Mouse (Mus musculus): Measurements from ENCODE around the gene Ccnk. TPM values are rescaled to one million over a fixed set of nuclear protein-coding genes. Genes with fewer than 3 reads are reported as not detected.

The Ccnk gene
- polyA plus RNA-seq, 1 experiment from 2014 or later = 3.3 TPM

DNA sequence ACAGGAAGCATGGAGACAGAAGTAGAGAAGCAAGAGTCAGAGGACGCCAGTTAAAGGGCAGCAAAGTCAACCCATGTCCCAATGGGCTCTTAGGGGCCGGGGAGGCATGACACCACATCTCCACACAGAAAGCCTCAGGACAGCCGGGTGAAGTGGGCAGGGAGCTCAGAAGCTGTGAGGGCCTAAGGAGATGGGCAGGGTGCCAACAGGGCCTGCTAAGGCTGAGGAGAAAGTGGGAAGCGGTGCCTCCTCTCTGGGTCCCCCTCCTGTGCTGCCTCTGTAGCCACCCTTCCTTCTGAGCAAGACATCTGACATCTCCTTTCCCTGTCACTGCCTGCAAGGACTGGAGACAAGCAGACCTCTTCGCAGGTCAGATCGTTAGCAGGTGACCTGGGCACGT, 46.4 kb downstream of the Ccnk start:
- H3K4me2 ChIP-seq = no peak overlapping the region
- H3K4me3 ChIP-seq (replicated peaks) = no peak overlapping the region
- WGBS = 77% methylated on average over 7 of the region's 7 CpGs
- no peak overlapping the region for H3K27ac ChIP-seq
- no peak for ATAC-seq (ENCODE audit: insufficient number of reproducible peaks, insufficient read depth, low FRiP score, low TSS enrichment, low read depth)
- H3K9ac ChIP-seq (replicated peaks) = no peak overlapping the region
- H3K4me1 ChIP-seq (replicated peaks) = peaks cover 42% of the 10 kb centered on the region
- H3K9me3 ChIP-seq = no peaks in the 10 kb centered on the region
- H3K36me3 ChIP-seq = no peaks in the 10 kb centered on the region
- H3K27me3 ChIP-seq = peaks cover 15% of the 10 kb centered on the region

DNA sequence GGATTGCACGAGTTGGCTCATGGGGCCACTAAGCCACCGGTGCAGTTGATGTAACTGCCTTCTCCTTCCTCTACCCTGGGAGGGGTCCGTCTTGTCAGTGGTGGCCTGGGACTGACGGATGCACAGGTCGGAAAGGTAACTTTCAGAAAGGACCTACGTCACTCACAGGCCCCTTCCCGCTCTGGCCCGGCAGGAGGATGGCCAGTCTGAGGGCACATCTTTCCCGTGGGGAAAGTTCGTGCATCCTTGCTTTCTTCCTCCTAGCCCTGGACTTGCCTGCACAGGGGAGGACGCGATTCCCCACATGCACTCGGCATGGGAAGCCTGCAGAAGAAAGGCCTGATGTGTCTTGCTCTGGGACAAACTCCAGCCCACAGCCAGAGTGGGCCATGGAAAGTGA, 46.8 kb downstream of the Ccnk start:
- Histone ChIP-seq H3K36me3 (no peaks in the 10 kb centered on the region), H3K9ac (replicated peaks) (no peak overlapping the region), H3K27me3 (peaks cover 15% of the 10 kb centered on the region), H3K4me3 (replicated peaks) (no peak overlapping the region), H3K4me1 (replicated peaks) (peaks cover 43% of the 10 kb centered on the region), H3K27ac (no peak overlapping the region), H3K9me3 (no peaks in the 10 kb centered on the region), H3K4me2 (no peak overlapping the region)
- WGBS = 79% methylated on average over 13 of the region's 13 CpGs
- ATAC-seq (ENCODE audit: insufficient number of reproducible peaks, insufficient read depth, low FRiP score, low TSS enrichment, low read depth) = no peak

DNA sequence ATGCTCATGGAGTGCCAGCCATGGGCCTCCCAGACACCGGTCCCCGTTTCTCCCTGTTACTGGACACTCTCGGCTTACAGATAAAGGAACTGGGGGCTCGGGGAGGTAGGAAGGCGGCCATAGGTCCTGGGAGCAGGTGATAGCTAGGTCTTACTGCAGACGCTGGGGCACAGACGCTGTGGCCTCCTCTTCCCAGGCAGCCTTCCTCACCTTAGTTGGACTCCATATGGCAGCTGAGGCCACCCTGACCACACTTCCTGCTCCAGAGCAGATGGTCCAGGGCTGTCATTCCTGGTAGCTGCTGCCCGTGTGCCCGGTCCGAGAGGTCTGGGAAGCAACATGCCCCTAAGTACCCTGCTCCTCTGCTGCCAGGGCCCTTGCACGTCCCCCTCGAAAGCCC, 47.6 kb downstream of the Ccnk start:
- Histone ChIP-seq H3K9ac (replicated peaks) (no peak overlapping the region), H3K4me2 (no peak overlapping the region), H3K27ac (no peak overlapping the region), H3K4me1 (replicated peaks) (peaks cover 51% of the 10 kb centered on the region), H3K4me3 (replicated peaks) (no peak overlapping the region), H3K36me3 (no peaks in the 10 kb centered on the region), H3K27me3 (peaks cover 15% of the 10 kb centered on the region), H3K9me3 (no peaks in the 10 kb centered on the region)
- 83% methylated on average over 12 of the region's 12 CpGs for WGBS
- ATAC-seq (ENCODE audit: insufficient number of reproducible peaks, insufficient read depth, low FRiP score, low TSS enrichment, low read depth) = no peak

DNA sequence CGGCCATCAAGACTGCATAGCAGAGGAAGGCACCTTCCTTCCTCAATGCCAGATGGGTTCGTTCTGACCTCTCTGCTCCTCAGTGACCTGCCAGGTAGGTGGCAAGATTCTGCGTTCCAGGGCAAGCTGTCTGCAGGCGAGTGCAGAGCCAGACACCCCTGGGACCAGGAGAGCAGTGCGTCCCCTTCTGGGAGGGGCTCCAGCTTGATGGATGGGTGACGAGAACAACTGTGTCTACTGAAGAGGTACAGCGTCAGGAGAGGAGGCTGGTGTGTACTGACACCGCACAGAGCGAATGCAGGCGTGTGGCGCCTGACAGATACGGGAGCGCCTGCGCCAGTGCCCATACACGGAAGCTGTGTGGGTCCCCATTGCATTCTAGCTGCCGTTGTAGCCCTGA, 48.1 kb downstream of the Ccnk start:
- ATAC-seq (ENCODE audit: insufficient number of reproducible peaks, insufficient read depth, low FRiP score, low TSS enrichment, low read depth) = no peak
- peaks cover 53% of the 10 kb centered on the region for H3K4me1 ChIP-seq (replicated peaks)
- no peak overlapping the region for H3K27ac ChIP-seq
- H3K9ac ChIP-seq (replicated peaks) = no peak overlapping the region
- no peak overlapping the region for H3K4me3 ChIP-seq (replicated peaks)
- H3K27me3 ChIP-seq = peaks cover 15% of the 10 kb centered on the region
- 83% methylated on average over 16 of the region's 16 CpGs for WGBS
- H3K9me3 ChIP-seq = no peaks in the 10 kb centered on the region
- no peak overlapping the region for H3K4me2 ChIP-seq
- H3K36me3 ChIP-seq = no peaks in the 10 kb centered on the region

DNA sequence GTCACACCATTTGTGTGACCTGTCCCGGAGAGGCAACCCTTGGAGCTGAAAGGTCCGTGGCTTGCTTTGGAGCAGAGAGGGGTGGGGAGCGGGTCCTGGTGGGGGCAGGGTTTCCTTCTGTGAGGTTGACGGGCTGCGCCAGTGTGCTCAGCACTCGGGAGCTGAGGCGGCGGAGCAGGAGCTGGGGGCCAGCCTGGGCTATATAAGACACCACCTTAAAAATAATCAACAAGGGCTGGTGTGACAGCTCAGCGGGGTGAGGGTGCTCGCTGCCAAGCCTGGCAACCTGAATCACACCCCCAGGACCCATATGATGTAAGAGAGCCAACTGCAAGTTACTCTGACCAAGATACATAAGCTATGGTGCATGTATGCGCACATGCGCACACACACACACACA, 50.7 kb downstream of the Ccnk start:
- peaks cover 33% of the 10 kb centered on the region for H3K4me1 ChIP-seq (replicated peaks)
- H3K4me2 ChIP-seq = no peak overlapping the region
- H3K9ac ChIP-seq (replicated peaks) = 0 out of 2 replicates have a peak overlapping the region, but pooled peaks have one; percentile 8
- H3K27ac ChIP-seq = no peak overlapping the region
- H3K27me3 ChIP-seq = peaks cover 13% of the 10 kb centered on the region
- H3K36me3 ChIP-seq = no peaks in the 10 kb centered on the region
- WGBS = 77% methylated on average over 12 of the region's 12 CpGs
- no peak overlapping the region for H3K4me3 ChIP-seq (replicated peaks)
- no peak for ATAC-seq (ENCODE audit: insufficient number of reproducible peaks, insufficient read depth, low FRiP score, low TSS enrichment, low read depth)
- 0 out of 2 replicates have a peak, but pooled peaks cover 4% of the 10 kb centered on the region for H3K9me3 ChIP-seq

DNA sequence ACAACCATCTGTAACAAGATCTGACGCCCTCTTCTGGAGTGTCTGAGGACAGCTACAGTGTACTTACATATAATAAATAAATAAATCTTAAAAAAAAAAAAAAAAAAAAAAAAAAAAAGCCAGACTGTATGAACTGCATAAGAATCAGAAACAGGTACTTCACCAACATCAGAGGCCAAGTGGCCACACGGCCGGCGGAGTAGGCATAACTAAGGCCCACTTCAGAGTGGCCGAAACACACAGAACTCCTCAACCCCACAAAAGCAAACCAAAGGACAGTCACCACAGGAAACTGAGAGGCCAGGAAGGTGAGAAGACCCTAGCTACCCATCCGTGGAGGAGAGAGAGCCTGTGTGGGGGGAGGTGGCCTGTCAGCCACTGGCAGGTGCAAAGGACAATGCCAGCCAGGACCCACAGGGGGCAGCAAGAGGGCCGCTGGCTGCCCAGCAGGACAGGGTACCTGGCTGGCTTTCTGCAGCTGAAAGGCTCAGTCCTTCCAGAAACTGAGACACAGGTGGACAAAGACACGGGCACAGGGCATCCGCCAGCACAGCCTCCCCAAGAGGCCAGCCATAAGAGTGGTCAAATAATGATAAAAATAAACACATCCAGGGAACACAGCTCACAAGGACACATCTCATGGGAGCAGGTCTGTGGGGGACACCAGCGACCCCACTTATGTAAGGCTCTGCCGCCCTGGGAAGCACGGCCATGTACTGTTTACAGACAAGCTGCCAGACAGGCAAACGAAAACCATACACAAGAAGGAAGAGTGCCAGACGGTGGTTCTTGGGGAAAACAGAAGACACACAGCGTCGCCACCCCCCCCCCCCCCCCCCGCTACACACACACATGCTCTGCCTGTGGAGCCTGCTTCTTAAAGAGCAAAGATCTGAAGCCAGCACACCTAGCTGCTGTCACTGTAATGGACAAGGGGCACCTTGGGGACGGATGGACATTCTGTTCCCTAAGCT, 51.7 kb downstream of the Ccnk start:
- H3K4me2 ChIP-seq = no peak overlapping the region
- H3K4me3 ChIP-seq (replicated peaks) = no peak overlapping the region
- no peak overlapping the region for H3K27ac ChIP-seq
- peaks cover 24% of the 10 kb centered on the region for H3K4me1 ChIP-seq (replicated peaks)
- no peak overlapping the region for H3K9ac ChIP-seq (replicated peaks)
- no peaks in the 10 kb centered on the region for H3K36me3 ChIP-seq
- ATAC-seq (ENCODE audit: insufficient number of reproducible peaks, insufficient read depth, low FRiP score, low TSS enrichment, low read depth) = no peak
- WGBS = 61% methylated on average over 16 of the region's 18 CpGs
- H3K27me3 ChIP-seq = peaks cover 23% of the 10 kb centered on the region
- H3K9me3 ChIP-seq = 0 out of 2 replicates have a peak, but pooled peaks cover 4% of the 10 kb centered on the region

DNA sequence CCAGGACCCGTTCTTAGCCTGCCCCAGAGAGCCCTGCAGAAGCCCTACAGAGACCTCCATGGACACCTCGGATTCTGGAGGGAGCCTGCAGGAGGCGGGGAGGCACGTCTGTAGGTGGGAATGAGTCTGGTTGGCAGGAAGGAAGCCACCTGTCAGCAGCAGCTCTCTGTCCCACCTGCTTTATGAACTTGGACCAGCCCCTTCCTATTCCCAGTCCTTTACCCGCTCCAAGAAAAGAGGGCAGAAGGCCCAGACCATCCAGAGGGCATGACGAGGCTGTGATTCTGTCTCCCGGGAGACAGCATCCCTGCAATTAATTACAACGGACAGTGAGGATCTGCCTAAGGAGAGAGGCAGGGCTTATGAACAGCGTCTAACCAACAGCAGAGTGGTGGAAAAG, 52.5 kb downstream of the Ccnk start:
- no peak for ATAC-seq (ENCODE audit: insufficient number of reproducible peaks, insufficient read depth, low FRiP score, low TSS enrichment, low read depth)
- H3K36me3 ChIP-seq = no peaks in the 10 kb centered on the region
- peaks cover 24% of the 10 kb centered on the region for H3K4me1 ChIP-seq (replicated peaks)
- no peak overlapping the region for H3K4me3 ChIP-seq (replicated peaks)
- no peak overlapping the region for H3K4me2 ChIP-seq
- 44% methylated on average over 9 of the region's 9 CpGs for WGBS
- H3K27ac ChIP-seq = no peak overlapping the region
- H3K9ac ChIP-seq (replicated peaks) = no peak overlapping the region
- 0 out of 2 replicates have a peak, but pooled peaks cover 4% of the 10 kb centered on the region for H3K9me3 ChIP-seq
- H3K27me3 ChIP-seq = peaks cover 25% of the 10 kb centered on the region

DNA sequence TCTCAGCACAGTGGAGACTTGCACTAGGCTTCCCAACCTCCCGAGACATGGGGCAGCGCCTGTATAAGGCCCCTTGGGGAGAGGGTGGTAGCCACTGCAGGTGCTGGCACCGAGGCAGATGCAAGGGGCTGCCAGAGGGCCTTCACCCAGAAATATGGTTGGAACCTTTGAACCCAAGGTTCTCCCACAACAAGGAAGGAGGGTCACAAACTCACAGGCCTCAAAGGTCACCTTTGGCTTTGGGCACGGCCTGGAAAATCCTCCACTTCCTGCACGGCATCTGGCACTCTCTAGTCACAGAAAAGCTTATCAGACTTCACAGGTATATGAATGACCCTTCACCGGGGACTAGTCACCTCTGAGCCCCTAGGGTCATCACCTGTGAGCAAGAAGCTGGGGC, 54.4 kb downstream of the Ccnk start:
- no peak for ATAC-seq (ENCODE audit: insufficient number of reproducible peaks, insufficient read depth, low FRiP score, low TSS enrichment, low read depth)
- WGBS = 64% methylated on average over 6 of the region's 6 CpGs

DNA sequence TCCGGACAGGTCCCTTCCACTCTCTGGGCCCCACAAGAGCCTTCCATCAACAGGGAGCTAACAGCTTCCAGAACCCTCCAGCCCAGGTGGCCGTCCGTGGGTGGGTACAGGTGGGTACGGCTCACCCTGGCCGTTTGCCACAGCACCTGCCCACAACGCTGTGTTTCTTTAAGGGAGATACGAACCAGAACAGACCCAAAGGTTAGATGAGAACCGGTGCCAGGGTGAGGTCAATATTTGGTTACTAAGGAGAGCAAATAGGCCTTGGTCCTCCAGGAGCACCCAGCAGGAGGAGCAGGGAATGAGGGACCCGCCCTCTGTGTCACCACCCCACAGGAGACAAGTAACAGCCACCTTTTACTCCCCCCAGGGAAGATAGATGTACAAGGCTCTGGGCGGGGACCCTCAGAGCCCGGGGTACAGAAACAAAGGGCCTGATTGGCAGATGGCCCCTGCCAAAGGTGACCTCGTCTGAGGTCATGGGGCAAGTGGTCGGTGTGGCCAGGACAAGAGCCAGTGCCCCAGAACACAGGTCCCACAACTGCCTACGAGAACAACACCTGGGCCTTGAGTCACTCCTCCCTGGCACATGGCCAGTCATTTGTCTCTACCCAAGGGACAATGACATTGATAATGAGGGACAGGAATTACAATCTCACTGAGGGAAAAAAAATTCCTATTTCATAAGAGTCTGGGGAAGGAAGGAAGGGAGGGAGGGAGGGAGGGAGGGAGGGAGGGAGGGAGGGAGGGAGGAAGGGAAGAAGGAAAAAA, 55.6 kb downstream of the Ccnk start:
- H3K27me3 ChIP-seq = peaks cover 45% of the 10 kb centered on the region
- no peak overlapping the region for H3K4me2 ChIP-seq
- WGBS = 82% methylated on average over 14 of the region's 14 CpGs
- H3K4me1 ChIP-seq (replicated peaks) = peaks cover 23% of the 10 kb centered on the region
- 0 out of 2 replicates have a peak overlapping the region, but pooled peaks have one; percentile 12 for H3K9ac ChIP-seq (replicated peaks)
- no peak overlapping the region for H3K27ac ChIP-seq
- H3K4me3 ChIP-seq (replicated peaks) = no peak overlapping the region
- no peaks in the 10 kb centered on the region for H3K36me3 ChIP-seq
- 0 out of 2 replicates have a peak, but pooled peaks cover 4% of the 10 kb centered on the region for H3K9me3 ChIP-seq
- no peak for ATAC-seq (ENCODE audit: insufficient number of reproducible peaks, insufficient read depth, low FRiP score, low TSS enrichment, low read depth)

More for the DNA sequence above, 54.4 kb downstream of the Ccnk start:
- no peak overlapping the region for H3K27ac ChIP-seq
- 0 out of 2 replicates have a peak, but pooled peaks cover 4% of the 10 kb centered on the region for H3K9me3 ChIP-seq
- no peak overlapping the region for H3K4me2 ChIP-seq
- no peak overlapping the region for H3K9ac ChIP-seq (replicated peaks)
- peaks cover 32% of the 10 kb centered on the region for H3K27me3 ChIP-seq
- no peak overlapping the region for H3K4me3 ChIP-seq (replicated peaks)
- no peaks in the 10 kb centered on the region for H3K36me3 ChIP-seq
- peaks cover 24% of the 10 kb centered on the region for H3K4me1 ChIP-seq (replicated peaks)

DNA sequence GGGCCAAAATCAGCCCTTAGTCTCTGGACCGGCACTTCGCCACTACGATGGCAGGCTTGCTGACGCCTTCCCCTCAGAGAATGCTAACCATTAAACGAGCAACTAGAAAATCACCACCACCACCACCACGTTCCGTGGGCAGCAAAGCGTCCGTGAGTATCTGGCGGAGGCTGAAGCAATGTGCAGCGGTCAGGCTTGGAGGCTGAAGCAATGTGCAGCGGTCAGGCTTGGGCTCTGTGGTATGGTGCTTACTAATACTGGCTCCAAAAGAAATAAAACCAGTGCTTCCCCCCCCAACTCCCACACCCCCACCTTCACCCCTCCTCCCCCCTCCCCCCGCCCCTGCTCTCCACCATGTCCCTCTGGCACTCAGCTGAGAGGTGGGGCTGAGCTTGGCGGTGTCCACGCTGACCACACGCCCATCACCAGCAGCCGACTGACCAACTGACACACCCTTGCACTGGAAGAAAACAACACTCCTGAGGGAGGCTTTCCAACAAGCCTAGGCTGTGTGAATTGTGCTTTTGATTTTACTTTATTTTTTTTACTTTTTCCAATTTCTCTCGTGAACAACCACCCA, 56.7 kb downstream of the Ccnk start:
- 0 out of 2 replicates have a peak, but pooled peaks cover 4% of the 10 kb centered on the region for H3K9me3 ChIP-seq
- H3K4me2 ChIP-seq = no peak overlapping the region
- H3K27ac ChIP-seq = no peak overlapping the region
- H3K27me3 ChIP-seq = peaks cover 54% of the 10 kb centered on the region
- H3K9ac ChIP-seq (replicated peaks) = no peak overlapping the region
- WGBS = 78% methylated on average over 18 of the region's 18 CpGs
- no peak overlapping the region for H3K4me3 ChIP-seq (replicated peaks)
- H3K36me3 ChIP-seq = no peaks in the 10 kb centered on the region
- ATAC-seq (ENCODE audit: insufficient number of reproducible peaks, insufficient read depth, low FRiP score, low TSS enrichment, low read depth) = no peak
- peaks cover 30% of the 10 kb centered on the region for H3K4me1 ChIP-seq (replicated peaks)
